Mouse (Mus musculus) embryonic fibroblast, embryonic 13.5 days (primary cell): Measurements from ENCODE around the gene Olfr64. TPM values are rescaled to one million over a fixed set of nuclear protein-coding genes. Genes with fewer than 3 reads are reported as not detected.

Source experiments
- H3K27ac ChIP-seq: 2 replicates; pipeline ENCODE4 v1.5.1; 2012; ENCODE audit warnings: low read length, control low read depth, inconsistent platforms; ENCODE audit not compliant: insufficient read depth
- H3K4me1 ChIP-seq: 2 replicates; pipeline ENCODE4 v1.6.1; 2011; ENCODE audit warnings: low read length; ENCODE audit not compliant: control insufficient read depth, insufficient read depth
- H3K4me3 ChIP-seq: 2 replicates; pipeline ENCODE4 v1.5.1; 2011; ENCODE audit warnings: mild to moderate bottlenecking, control low read depth, low read length; ENCODE audit not compliant: insufficient read depth
- CTCF ChIP-seq: IDR thresholded peaks from 2 replicates; pipeline ENCODE4 v1.5.1; 2011; ENCODE audit warnings: mild to moderate bottlenecking, control low read depth, low read length, moderate library complexity, borderline replicate concordance; ENCODE audit not compliant: insufficient read depth
- POLR2A ChIP-seq: IDR thresholded peaks from 2 replicates; pipeline ENCODE4 v1.6.1; 2011; ENCODE audit warnings: low read depth, mild to moderate bottlenecking, control low read depth, low read length, moderate library complexity
- polyA plus RNA-seq: library from polyadenylated mRNA; stranded (reverse); fragments of >200 nt; gene quantifications from 2 replicates; pipeline ENCODE4 v1.2.4, GENCODE M21; 2011; ENCODE audit warnings: low read depth; ENCODE audit not compliant: missing spikeins, insufficient read length

Gene Olfr64
- polyA plus RNA-seq, 1 experiment: not detected

- Histone ChIP-seq H3K4me3 (no peak overlapping the region), H3K4me1 (no peaks in the 10 kb centered on the region), H3K27ac (no peak overlapping the region)
- no peak for TF ChIP-seq CTCF
Measured at GRCm38 (mm10) chr7:103870667-103871066, 23.6 kb downstream of the Olfr64 start.

GRCm38 (mm10) chr7:103865716-103866115, 28.6 kb downstream of the Olfr64 start:
- Histone ChIP-seq H3K27ac (no peak overlapping the region), H3K4me1 (no peaks in the 10 kb centered on the region), H3K4me3 (no peak overlapping the region)
- no peak for TF ChIP-seq POLR2A
- no peak for TF ChIP-seq CTCF

- TF ChIP-seq CTCF (no peak), POLR2A (no peak)
- Histone ChIP-seq H3K4me1 (no peaks in the 10 kb centered on the region), H3K27ac (no peak overlapping the region), H3K4me3 (no peak overlapping the region)
Measured at GRCm38 (mm10) chr7:103861531-103861930, 32.8 kb downstream of the Olfr64 start.

GRCm38 (mm10) chr7:103860855-103861254, 33.4 kb downstream of the Olfr64 start:
- Histone ChIP-seq H3K4me1 (no peaks in the 10 kb centered on the region), H3K27ac (no peak overlapping the region), H3K4me3 (no peak overlapping the region)
- no peak for TF ChIP-seq CTCF
- no peak for TF ChIP-seq POLR2A

- Histone ChIP-seq H3K4me3 (no peak overlapping the region), H3K27ac (no peak overlapping the region), H3K4me1 (no peaks in the 10 kb centered on the region)
- no peak for TF ChIP-seq CTCF
- TF ChIP-seq POLR2A: no peak
Measured at GRCm38 (mm10) chr7:103859076-103859475, 35.2 kb downstream of the Olfr64 start.

- H3K4me3 ChIP-seq: no peak overlapping the region
- TF ChIP-seq CTCF (no peak), POLR2A (no peak)
- H3K27ac ChIP-seq: no peak overlapping the region
- no peaks in the 10 kb centered on the region for H3K4me1 ChIP-seq
Measured at GRCm38 (mm10) chr7:103854669-103855068, 39.6 kb downstream of the Olfr64 start.

GRCm38 (mm10) chr7:103853090-103853489, 41.2 kb downstream of the Olfr64 start, which contains the start of gene Hbb-y:
TSS of gene Hbb-y (minus strand) at chr7:103853216.
- Histone ChIP-seq H3K27ac (no peak within 1 kb of the TSS), H3K4me1 (no peaks in the 10 kb centered on the region), H3K4me3 (no peak within 1 kb of the TSS)
- no peak for TF ChIP-seq CTCF
- no peak for TF ChIP-seq POLR2A

- no peak overlapping the region for H3K4me3 ChIP-seq
- no peak overlapping the region for H3K27ac ChIP-seq
- H3K4me1 ChIP-seq: no peaks in the 10 kb centered on the region
- no peak for TF ChIP-seq CTCF
- no peak for TF ChIP-seq POLR2A
Measured at GRCm38 (mm10) chr7:103844525-103845325, 49.6 kb downstream of the Olfr64 start.

- Histone ChIP-seq H3K4me3 (no peak within 1 kb of the TSS), H3K27ac (no peak within 1 kb of the TSS), H3K4me1 (no peaks in the 10 kb centered on the region)
- TF ChIP-seq POLR2A (no peak), CTCF (no peak)
Measured at GRCm38 (mm10) chr7:103843034-103843433, 51.3 kb downstream of the Olfr64 start, which contains the start of gene Hbb-bh1. TSS of gene Hbb-bh1 (minus strand) at chr7:103843164.

GRCm38 (mm10) chr7:103840268-103840667, 54.0 kb downstream of the Olfr64 start, which contains the start of gene Hbb-bh2:
TSS of gene Hbb-bh2 (minus strand) at chr7:103840520.
- H3K4me3 ChIP-seq: no peak within 1 kb of the TSS
- TF ChIP-seq CTCF: no peak
- TF ChIP-seq POLR2A: no peak
- no peak within 1 kb of the TSS for H3K27ac ChIP-seq
- H3K4me1 ChIP-seq: no peaks in the 10 kb centered on the region

Other genes starting within 250 kb of the Olfr64 start
- gene Olfr623, start 230.8 kb downstream of the Olfr64 start, polyA plus RNA-seq: not detected in 2 replicates
- not detected in 2 replicates for gene Olfr624, start 223.3 kb downstream of the Olfr64 start, polyA plus RNA-seq
- not detected in 2 replicates for gene Olfr625-ps1, start 211.8 kb downstream of the Olfr64 start, polyA plus RNA-seq
- not detected in 2 replicates for gene Olfr243, start 179.8 kb downstream of the Olfr64 start, polyA plus RNA-seq
- not detected in 2 replicates for gene Olfr628, start 164.1 kb downstream of the Olfr64 start, polyA plus RNA-seq
- not detected in 2 replicates for gene Olfr629, start 149.5 kb downstream of the Olfr64 start, polyA plus RNA-seq
- not detected in 2 replicates for gene Olfr630, start 137.2 kb downstream of the Olfr64 start, polyA plus RNA-seq
- not detected in 2 replicates for gene Olfr69, start 122.9 kb downstream of the Olfr64 start, polyA plus RNA-seq
- not detected in 2 replicates for gene Olfr68, start 114.8 kb downstream of the Olfr64 start, polyA plus RNA-seq
- not detected in 2 replicates for gene Olfr67, start 102.7 kb downstream of the Olfr64 start, polyA plus RNA-seq
- not detected in 2 replicates for gene Hbb-bt, start 80.5 kb downstream of the Olfr64 start, polyA plus RNA-seq
- gene Hbb-bs, start 66.4 kb downstream of the Olfr64 start, polyA plus RNA-seq: not detected in 2 replicates
- gene Hbb-bh2, start 54.0 kb downstream of the Olfr64 start, polyA plus RNA-seq: not detected in 2 replicates
- gene Hbb-bh1, start 51.3 kb downstream of the Olfr64 start, polyA plus RNA-seq: not detected in 2 replicates
- gene Hbb-y, start 41.3 kb downstream of the Olfr64 start, polyA plus RNA-seq: not detected in 2 replicates
- not detected in 2 replicates for gene Olfr66, start 8.2 kb downstream of the Olfr64 start, polyA plus RNA-seq
- gene Olfr65, start 9.0 kb upstream of the Olfr64 start, polyA plus RNA-seq: not detected in 2 replicates
- gene Olfr631, start 34.3 kb upstream of the Olfr64 start, polyA plus RNA-seq: not detected in 2 replicates
- not detected in 2 replicates for gene Olfr632, start 39.9 kb upstream of the Olfr64 start, polyA plus RNA-seq
- not detected in 2 replicates for gene Olfr633, start 50.0 kb upstream of the Olfr64 start, polyA plus RNA-seq
- gene Olfr635, start 76.7 kb upstream of the Olfr64 start, polyA plus RNA-seq: not detected in 2 replicates
- gene Olfr638, start 104.3 kb upstream of the Olfr64 start, polyA plus RNA-seq: not detected in 2 replicates
- gene Olfr639, start 122.8 kb upstream of the Olfr64 start, polyA plus RNA-seq: not detected in 2 replicates
- gene Olfr640, start 131.1 kb upstream of the Olfr64 start, polyA plus RNA-seq: not detected in 2 replicates
- not detected in 2 replicates for gene Olfr641, start 141.0 kb upstream of the Olfr64 start, polyA plus RNA-seq
- not detected in 2 replicates for gene Olfr642, start 158.2 kb upstream of the Olfr64 start, polyA plus RNA-seq
- gene 4930516K23Rik, start 167.0 kb upstream of the Olfr64 start, polyA plus RNA-seq: not detected in 2 replicates
- gene Olfr644, start 177.4 kb upstream of the Olfr64 start, polyA plus RNA-seq: not detected in 2 replicates
- gene Olfr645, start 191.0 kb upstream of the Olfr64 start, polyA plus RNA-seq: not detected in 2 replicates
- gene Olfr646, start 210.4 kb upstream of the Olfr64 start, polyA plus RNA-seq: not detected in 2 replicates
- not detected in 2 replicates for gene Ubqln5, start 235.3 kb upstream of the Olfr64 start, polyA plus RNA-seq
- not detected in 2 replicates for gene Olfr643, start 242.9 kb upstream of the Olfr64 start, polyA plus RNA-seq
- not detected in 2 replicates for gene Ubqln3, start 248.8 kb upstream of the Olfr64 start, polyA plus RNA-seq